Mouse (Mus musculus) myocyte (in vitro differentiated cells): ENCODE measurements around the gene Cchcr1.

Experiments used
- CEBPB ChIP-seq: IDR thresholded peaks from 2 replicates; pipeline ENCODE4 v1.6.1; 2011; ENCODE audit warnings: mild to moderate bottlenecking, moderate library complexity; ENCODE audit not compliant: poor library complexity, insufficient read depth, severe bottlenecking
- E2F4 ChIP-seq: IDR thresholded peaks from one replicate; pipeline ENCODE4 v1.6.1; 2011; ENCODE audit warnings: mild to moderate bottlenecking, control low read depth, moderate library complexity; ENCODE audit not compliant: insufficient read depth
- POLR2A ChIP-seq: IDR thresholded peaks from one replicate; pipeline ENCODE4 v1.6.1; 2011; ENCODE audit warnings: low read depth, mild to moderate bottlenecking, control low read depth, moderate library complexity; ENCODE audit not compliant: insufficient read length
- POLR2AphosphoS2 ChIP-seq: IDR thresholded peaks from one replicate; pipeline ENCODE4 v1.6.1; 2011; ENCODE audit warnings: low read depth, control low read depth; ENCODE audit not compliant: insufficient read length
- USF1 ChIP-seq: IDR thresholded peaks from one replicate; pipeline ENCODE4 v1.6.1; 2011; ENCODE audit warnings: low read depth, mild to moderate bottlenecking, control low read depth, moderate library complexity

- TF ChIP-seq POLR2AphosphoS2 (no peak), POLR2A (no peak), USF1 (no peak), E2F4 (no peak), CEBPB (no peak)
Observed at GRCm38 (mm10) chr17:35502762-35503161, 14.1 kb upstream of the Cchcr1 start.
